Mouse (Mus musculus) liver, embryonic 11.5 days (tissue): ENCODE measurements at regions not wholly inside any gene's neighbourhood (a gene's known extent, or its start where the extent isn't known, plus 50 kb on each side); places are given as distances from the start of the nearest gene placed in this dataset.

Experiments used
- ATAC-seq: fragments of 200-750 bp; cut with Nextera tagmentation; replicated peaks from 2 replicates; pipeline ENCODE4 v1.8.0; 2017; ENCODE audit warnings: moderate number of reproducible peaks, mild to moderate bottlenecking, moderate TSS enrichment, moderate library complexity; ENCODE audit not compliant: low FRiP score
- DNase-seq: peaks from one replicate; pipeline ENCODE4 v3.0.0-alpha.2; 2017; ENCODE audit warnings: low spot score
- H3K27ac ChIP-seq: fragments of 300-500 bp; sonication (generic); 2 replicates; pipeline ENCODE4 v1.5.1; 2014; ENCODE audit warnings: mild to moderate bottlenecking, low read depth, low read length, control low read depth
- H3K27me3 ChIP-seq: fragments of 300-500 bp; sonication (generic); replicated peaks from 2 replicates; pipeline ENCODE4 v1.6.1; 2014; ENCODE audit warnings: low read length, mixed read lengths; ENCODE audit not compliant: control insufficient read depth, insufficient read depth
- H3K36me3 ChIP-seq: fragments of 300-500 bp; sonication (generic); 2 replicates; pipeline ENCODE4 v1.6.1; 2014; ENCODE audit warnings: mild to moderate bottlenecking, low read length, moderate library complexity, mixed read lengths; ENCODE audit not compliant: control insufficient read depth, insufficient read depth
- H3K4me1 ChIP-seq: fragments of 300-500 bp; sonication (generic); replicated peaks from 2 replicates; pipeline ENCODE4 v1.6.1; 2014; ENCODE audit warnings: low read length, mixed read lengths; ENCODE audit not compliant: control insufficient read depth, insufficient read depth
- H3K4me2 ChIP-seq: fragments of 300-500 bp; sonication (generic); 2 replicates; pipeline ENCODE4 v1.6.1; 2014; ENCODE audit warnings: mild to moderate bottlenecking, control low read depth, moderate library complexity
- H3K4me3 ChIP-seq: fragments of 300-500 bp; sonication (generic); 2 replicates; pipeline ENCODE4 v1.5.1; 2014; ENCODE audit warnings: low read depth, low read length, control low read depth
- H3K9ac ChIP-seq: fragments of 300-500 bp; sonication (generic); 2 replicates; pipeline ENCODE4 v1.6.1; 2014; ENCODE audit warnings: low read depth, low read length, control low read depth
- H3K9me3 ChIP-seq: fragments of 300-500 bp; sonication (generic); 2 replicates; pipeline ENCODE4 v1.6.1; 2016; ENCODE audit warnings: low read length, inconsistent platforms, mixed read lengths; ENCODE audit not compliant: control insufficient read depth
- WGBS: fragments of 180-500 bp; shearing (Covaris S2); extraction: QIAGEN DNeasy Blood & Tissue Kit; methylation state at CpG from one replicate; pipeline ENCODE4 v1.1.7; 2014; 5-methylcytosine and 5-hydroxymethylcytosine counted together

- no peak overlapping the region for H3K27ac ChIP-seq
- H3K36me3 ChIP-seq, result no peaks in the 10 kb centered on the region
- peaks cover 3% of the 10 kb centered on the region; the same call in 1 of the 2 replicates for H3K4me1 ChIP-seq
- H3K9ac ChIP-seq, result no peak overlapping the region
- 60% methylated on average over 3 of the region's 3 CpGs for WGBS
- no peak overlapping the region for H3K4me2 ChIP-seq
- ATAC-seq (no peak), DNase-seq (no peak)
- H3K9me3 ChIP-seq, result no peaks in the 10 kb centered on the region
- H3K4me3 ChIP-seq, result no peak overlapping the region
- no peaks in the 10 kb centered on the region for H3K27me3 ChIP-seq
Observed at GRCm38 (mm10) chr4:47842128-47842656, 202.8 kb upstream of the Nr4a3 start.

- no peak for DNase-seq
- H3K27me3 ChIP-seq, result no peaks in the 10 kb centered on the region
- no peaks in the 10 kb centered on the region for H3K9me3 ChIP-seq
- H3K4me3 ChIP-seq, result no peak overlapping the region
- no peak overlapping the region for H3K4me2 ChIP-seq
- H3K4me1 ChIP-seq, result no peaks in the 10 kb centered on the region
- H3K36me3 ChIP-seq, result no peaks in the 10 kb centered on the region
- H3K27ac ChIP-seq, result no peak overlapping the region
- ATAC-seq, result no peak
- no peak overlapping the region for H3K9ac ChIP-seq
- 66% methylated on average over 4 of the region's 4 CpGs for WGBS
Observed at GRCm38 (mm10) chr4:47845239-47845638, 199.7 kb upstream of the Nr4a3 start.

- no peak overlapping the region for H3K9ac ChIP-seq
- H3K4me3 ChIP-seq, result no peak overlapping the region
- H3K9me3 ChIP-seq, result no peaks in the 10 kb centered on the region
- H3K27me3 ChIP-seq, result no peaks in the 10 kb centered on the region
- no peak for DNase-seq
- no peak overlapping the region for H3K4me2 ChIP-seq
- no peaks in the 10 kb centered on the region for H3K36me3 ChIP-seq
- no peak for ATAC-seq
- H3K4me1 ChIP-seq, result no peaks in the 10 kb centered on the region
- 51% methylated on average over 12 of the region's 12 CpGs for WGBS
- H3K27ac ChIP-seq, result no peak overlapping the region
Observed at GRCm38 (mm10) chr4:47846389-47847318, 198.3 kb upstream of the Nr4a3 start.

GRCm38 (mm10) chr4:47861151-47861550 is 183.8 kb upstream of the Nr4a3 start:
- WGBS, result 56% methylated on average over 6 of the region's 6 CpGs
- Histone ChIP-seq H3K27me3 (no peaks in the 10 kb centered on the region), H3K9me3 (no peaks in the 10 kb centered on the region), H3K27ac (no peak overlapping the region), H3K4me2 (no peak overlapping the region), H3K4me1 (no peaks in the 10 kb centered on the region), H3K36me3 (no peaks in the 10 kb centered on the region), H3K9ac (no peak overlapping the region), H3K4me3 (no peak overlapping the region)
- ATAC-seq (no peak), DNase-seq (no peak)

GRCm38 (mm10) chr4:47870010-47870637 is 174.8 kb upstream of the Nr4a3 start:
- Histone ChIP-seq H3K4me1 (no peaks in the 10 kb centered on the region), H3K4me2 (no peak overlapping the region), H3K4me3 (no peak overlapping the region), H3K27me3 (no peaks in the 10 kb centered on the region), H3K36me3 (no peaks in the 10 kb centered on the region), H3K9ac (no peak overlapping the region), H3K27ac (no peak overlapping the region), H3K9me3 (no peaks in the 10 kb centered on the region)
- DNase-seq, result no peak
- 87% methylated on average over 7 of the region's 7 CpGs for WGBS
- ATAC-seq, result no peak

GRCm38 (mm10) chr4:47870638-47871019 is 174.3 kb upstream of the Nr4a3 start:
- H3K36me3 ChIP-seq, result no peaks in the 10 kb centered on the region
- H3K27me3 ChIP-seq, result no peaks in the 10 kb centered on the region
- H3K4me3 ChIP-seq, result no peak overlapping the region
- WGBS, result 73% methylated on average over 5 of the region's 5 CpGs
- ATAC-seq (no peak), DNase-seq (no peak)
- H3K9me3 ChIP-seq, result no peaks in the 10 kb centered on the region
- H3K9ac ChIP-seq, result no peak overlapping the region
- H3K27ac ChIP-seq, result no peak overlapping the region
- no peak overlapping the region for H3K4me2 ChIP-seq
- H3K4me1 ChIP-seq, result no peaks in the 10 kb centered on the region

- no peaks in the 10 kb centered on the region for H3K9me3 ChIP-seq
- H3K27ac ChIP-seq, result no peak overlapping the region
- no peaks in the 10 kb centered on the region for H3K27me3 ChIP-seq
- 67% methylated on average over 9 of the region's 9 CpGs for WGBS
- ATAC-seq, result no peak
- no peaks in the 10 kb centered on the region for H3K4me1 ChIP-seq
- no peak overlapping the region for H3K4me3 ChIP-seq
- no peaks in the 10 kb centered on the region for H3K36me3 ChIP-seq
- DNase-seq, result no peak
- H3K9ac ChIP-seq, result no peak overlapping the region
- no peak overlapping the region for H3K4me2 ChIP-seq
Observed at GRCm38 (mm10) chr4:47881560-47881959, 163.4 kb upstream of the Nr4a3 start.

GRCm38 (mm10) chr4:47882076-47882475 is 162.9 kb upstream of the Nr4a3 start:
- no peaks in the 10 kb centered on the region for H3K4me1 ChIP-seq
- no peaks in the 10 kb centered on the region for H3K9me3 ChIP-seq
- ATAC-seq (no peak), DNase-seq (no peak)
- H3K4me2 ChIP-seq, result no peak overlapping the region
- no peaks in the 10 kb centered on the region for H3K27me3 ChIP-seq
- H3K9ac ChIP-seq, result no peak overlapping the region
- H3K36me3 ChIP-seq, result no peaks in the 10 kb centered on the region
- no peak overlapping the region for H3K27ac ChIP-seq
- no peak overlapping the region for H3K4me3 ChIP-seq
- 83% methylated on average over 10 of the region's 10 CpGs for WGBS
